Mouse (Mus musculus) testis, adult 2 months (tissue): Measurements from ENCODE around the gene Simc1.

Experiments used
- CTCF ChIP-seq: fragments of 200-500 bp; IDR thresholded peaks from 2 replicates; pipeline ENCODE4 v1.5.1; 2012; ENCODE audit warnings: low read depth, mild to moderate bottlenecking, inconsistent platforms, low read length, moderate library complexity; ENCODE audit not compliant: control insufficient read depth, insufficient read depth, insufficient replicate concordance
- POLR2A ChIP-seq: fragments of 200-500 bp; IDR thresholded peaks from 2 replicates; pipeline ENCODE4 v1.6.1; 2012; ENCODE audit warnings: low read depth, mild to moderate bottlenecking, inconsistent platforms, low read length, moderate library complexity; ENCODE audit not compliant: control insufficient read depth

- TF ChIP-seq POLR2A: no peak
- TF ChIP-seq CTCF: no peak
These were observed 78.5 kb downstream of the Simc1 start for GRCm38 (mm10) chr13:54582126-54582525.
